21 mouse cellular contexts compared by ENCODE assay signal in the genomic region with DNA sequence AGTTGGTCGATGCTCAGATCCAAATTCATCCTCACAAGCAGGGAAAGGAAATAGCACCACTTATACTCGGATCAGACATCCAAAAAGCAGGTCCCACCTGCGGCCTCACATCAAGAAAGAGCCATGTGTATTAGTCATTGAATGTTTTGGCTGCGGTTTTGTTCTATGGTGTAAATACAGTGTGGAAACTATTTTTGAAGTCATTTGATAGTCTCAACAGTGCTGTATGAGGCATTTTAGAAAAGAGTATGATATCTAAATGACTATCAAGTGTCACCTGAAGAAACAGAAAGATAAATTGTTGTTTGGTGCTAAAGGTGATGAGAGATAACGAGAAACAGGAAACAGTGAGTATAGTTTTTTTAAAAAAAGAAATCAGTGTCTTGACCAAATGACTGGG.
"Had no signal": no experiment of that assay in that cellular context is flagged by ENCODE, and none has a peak within 500 bp of the region (broad histone marks: within the 10 kb centered on the region; RNA-seq: fewer than 3 reads in every experiment).

No protein-coding gene starts in this region.

- ATAC-seq: forebrain, embryonic 13.5 days; forebrain, embryonic 14.5 days; forebrain, embryonic 15.5 days; forebrain, embryonic 16.5 days had no signal

- DNase-seq: cerebellum, adult 8-10 months; cerebellum, adult 9-10 months; cerebellum, adult 9-11 months; cerebellum, postnatal 10 days; cerebellum, postnatal 14 days; cerebellum, postnatal 25 days; cerebellum, postnatal 36 days; embryo, embryonic 11 days; forebrain, postnatal 0 days; gastrocnemius, adult 2 months; gastrocnemius, postnatal 10 days; gastrocnemius, postnatal 14 days; gastrocnemius, postnatal 25 days; gastrocnemius, postnatal 36 days; heart, adult 11 months; heart, adult 18-20 months; heart, adult 2 months had no signal
